Mouse (Mus musculus) cerebellum, adult 8-10 months (tissue): ENCODE measurements around the gene Hscb.
A peak's percentile ranks its signal among the peaks of the same experiment; 100 is the strongest.

Experiments
- DNase-seq: peaks from one replicate; pipeline ENCODE4 v3.0.0; 2022

Gene Hscb

DNA sequence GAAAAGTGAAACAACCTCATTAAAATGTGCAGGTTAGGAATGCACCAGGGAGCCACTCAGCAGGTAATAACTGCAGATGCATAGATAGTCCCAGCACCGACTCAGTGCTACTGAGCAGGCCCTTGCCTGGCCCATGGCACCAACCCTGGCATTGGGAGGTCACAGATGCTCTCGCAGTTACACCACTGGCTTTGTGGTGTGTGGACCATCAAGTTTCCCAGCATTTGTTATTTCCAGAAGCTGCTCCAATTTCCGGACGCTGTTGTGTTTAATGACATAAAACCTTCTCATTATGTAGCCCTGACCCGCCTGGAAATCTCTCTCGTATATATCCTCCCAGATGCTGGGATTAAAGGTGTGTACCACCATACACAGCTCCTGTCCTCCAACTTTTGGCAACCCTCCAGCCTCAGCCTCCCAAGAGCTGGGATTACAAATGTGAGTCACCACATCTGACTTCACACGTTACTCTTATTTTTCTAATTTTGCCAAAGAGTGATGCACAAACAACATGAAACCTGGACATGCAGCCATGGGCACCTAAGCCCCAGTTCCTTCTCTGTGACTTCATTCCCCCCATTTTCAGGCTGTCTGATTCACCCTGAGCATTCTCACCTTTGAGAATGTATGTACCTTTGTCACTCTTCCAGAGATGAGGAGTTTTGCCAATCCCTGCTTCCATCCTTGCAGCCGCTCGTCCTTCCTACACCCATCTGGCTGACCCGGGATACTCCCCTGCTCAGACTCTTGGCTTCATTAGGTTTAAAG, 58.6 kb downstream of the Hscb start:
- no peak for DNase-seq

DNA sequence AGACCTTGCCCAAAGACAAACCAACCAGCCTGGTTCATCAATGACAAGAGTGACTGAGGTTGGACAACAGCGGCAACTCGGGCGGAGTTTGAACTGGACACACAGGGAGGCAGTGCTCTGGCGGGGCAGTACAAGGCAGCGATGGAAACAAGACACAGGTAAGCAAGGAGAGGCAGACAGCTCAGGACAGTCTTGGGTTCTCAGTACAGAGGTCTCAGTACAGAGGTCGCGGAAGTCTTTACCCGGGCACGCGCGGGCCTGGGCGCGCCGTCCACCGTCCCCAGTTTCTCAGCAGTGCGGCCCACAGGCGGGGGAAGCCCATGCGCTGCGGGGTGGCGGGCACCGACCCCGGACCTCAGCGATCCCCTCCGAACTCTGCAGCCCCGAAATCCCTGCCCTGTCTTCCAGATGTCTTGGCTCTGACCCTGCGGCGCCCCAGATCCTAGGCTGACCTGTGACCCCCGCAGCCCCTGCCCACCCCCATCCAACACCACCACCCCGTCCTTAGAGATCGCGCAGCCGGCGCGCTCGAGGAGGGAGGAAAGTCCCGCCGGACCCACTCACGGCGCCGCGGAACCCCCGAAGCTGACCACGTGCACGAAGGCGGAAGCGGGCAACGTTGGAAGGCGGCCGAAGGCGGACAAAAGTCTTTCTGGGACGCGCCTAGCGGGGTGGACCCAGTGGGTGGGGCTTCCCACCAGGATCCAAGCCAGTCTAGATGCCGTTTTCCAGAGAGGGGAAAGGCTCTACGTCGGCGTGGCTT, 59.4 kb downstream of the Hscb start, which contains the start of gene Pus1:
Gene Pus1, minus strand, starts transcription at position 662 of the 763 bp plus-strand sequence.
- peak; percentile 91 for DNase-seq

- no peak for DNase-seq
These were observed 60.1 kb downstream of the Hscb start for GRCm38 (mm10) chr5:110779276-110779997.
